Comparison of ENCODE assay signal across 9 mouse cellular contexts in genomic region chr8:70173320-70173719, GRCm38 (mm10). TPM values are rescaled to one million over a fixed set of nuclear protein-coding genes. Genes with fewer than 3 reads are reported as not detected.
DNase-seq lines count a peak whose midpoint lies in the region; ATAC-seq and TF ChIP-seq lines count a peak whose summit lies in the region.
"Had no signal": no experiment of that assay in that cellular context is flagged by ENCODE, and none has a peak within 500 bp of the region (broad histone marks: within the 10 kb centered on the region; RNA-seq: fewer than 3 reads in every experiment).

No protein-coding gene starts in this region.

- no peak overlapping the region for H3K9ac ChIP-seq in forebrain, embryonic 11.5 days (ENCODE audit: low read length)
- H3K9ac ChIP-seq in lung, embryonic 14.5 days, result no peak overlapping the region
- peak overlapping the region; percentile 86; the same call in 1 of the 2 replicates for H3K9ac ChIP-seq in intestine, embryonic 16.5 days (ENCODE audit: low read depth, low read length)

- H3K4me1 ChIP-seq in forebrain, embryonic 10.5 days, result peaks cover 29% of the 10 kb centered on the region
- H3K4me1 ChIP-seq in forebrain, embryonic 11.5 days (replicated peaks; ENCODE audit: control insufficient read depth, insufficient read depth, low read length), result 0 out of 2 replicates have a peak, but pooled peaks cover 5% of the 10 kb centered on the region
- H3K4me1 ChIP-seq in lung, embryonic 14.5 days (ENCODE audit: insufficient read depth), result 0 out of 2 replicates have a peak, but pooled peaks cover 6% of the 10 kb centered on the region
- H3K4me1 ChIP-seq in intestine, embryonic 16.5 days (ENCODE audit: control insufficient read depth, insufficient read depth, low read length), result peaks cover 16% of the 10 kb centered on the region

- no peaks in the 10 kb centered on the region for H3K27me3 ChIP-seq in forebrain, embryonic 10.5 days (ENCODE audit: poor library complexity, severe bottlenecking)
- no peaks in the 10 kb centered on the region for H3K27me3 ChIP-seq in forebrain, embryonic 11.5 days (ENCODE audit: control insufficient read depth, insufficient read depth, low read length)
- H3K27me3 ChIP-seq in lung, embryonic 14.5 days (ENCODE audit: insufficient read depth, low read length), result no peaks in the 10 kb centered on the region
- H3K27me3 ChIP-seq in intestine, embryonic 16.5 days (replicated peaks; ENCODE audit: control insufficient read depth, insufficient read depth, low read length), result no peaks in the 10 kb centered on the region
- H3K27me3 ChIP-seq in myocyte (ENCODE audit: control insufficient read depth, insufficient read depth, insufficient read length), result no peaks in the 10 kb centered on the region

- H3K79me2 ChIP-seq in myocyte (ENCODE audit: control insufficient read depth, insufficient read depth), result peaks cover 16% of the 10 kb centered on the region

- no peak for TF ChIP-seq POLR2A in myocyte (IDR thresholded peaks at IDR 0.05; ENCODE audit: insufficient read length, low read depth)

- no peak overlapping the region for H3K27ac ChIP-seq in forebrain, embryonic 10.5 days
- no peak overlapping the region for H3K27ac ChIP-seq in forebrain, embryonic 11.5 days (ENCODE audit: low read depth, low read length)
- no peak overlapping the region for H3K27ac ChIP-seq in lung, embryonic 14.5 days (ENCODE audit: low read depth)
- no peak overlapping the region for H3K27ac ChIP-seq in intestine, embryonic 16.5 days (ENCODE audit: low read length)

- no peak overlapping the region for H3ac ChIP-seq in myocyte (ENCODE audit: control insufficient read depth, insufficient read length)

- 89% methylated on average over 5 of the region's 5 CpGs for WGBS in forebrain, embryonic 10.5 days
- 89% methylated on average over 5 of the region's 5 CpGs for WGBS in forebrain, embryonic 11.5 days
- 81% methylated on average over 5 of the region's 5 CpGs for WGBS in lung, embryonic 14.5 days
- WGBS in intestine, embryonic 16.5 days, result 67% methylated on average over 5 of the region's 5 CpGs

- peaks cover 35% of the 10 kb centered on the region for H3K36me3 ChIP-seq in forebrain, embryonic 10.5 days (replicated peaks)
- H3K36me3 ChIP-seq in forebrain, embryonic 11.5 days (ENCODE audit: control insufficient read depth, insufficient read depth, low read length), result no peaks in the 10 kb centered on the region; the same call in 1 of the 2 replicates
- H3K36me3 ChIP-seq in lung, embryonic 14.5 days (ENCODE audit: insufficient read depth), result peaks cover 24% of the 10 kb centered on the region
- 0 out of 2 replicates have a peak, but pooled peaks cover 5% of the 10 kb centered on the region for H3K36me3 ChIP-seq in intestine, embryonic 16.5 days (ENCODE audit: control insufficient read depth, insufficient read depth, low read length)
- no peaks in the 10 kb centered on the region for H3K36me3 ChIP-seq in myocyte (ENCODE audit: control insufficient read depth, insufficient read depth)

- intact Hi-C loops in left cerebral cortex, postnatal 14 days (cut with DNase I), result no loop called here

- no peak for DNase-seq in forebrain, embryonic 10.5 days (ENCODE audit: extremely low spot score, low spot score)
- no peak for DNase-seq in forebrain, embryonic 11.5 days (ENCODE audit: low spot score)
- DNase-seq in lung, embryonic 14.5 days, result no peak
- no peak for DNase-seq in lung, adult 18-20 months
- no peak for DNase-seq in cerebellum, postnatal 4 days (ENCODE audit: low spot score in 2 of 2)
- DNase-seq in left cerebral cortex, postnatal 14 days (ENCODE audit: low spot score in 2 of 2), result no peak
- DNase-seq: kidney, adult 9 months had no signal

- TF ChIP-seq CTCF in lung, embryonic 14.5 days (IDR thresholded peaks at IDR 0.05; ENCODE audit: low read depth), result no peak

- no peaks in the 10 kb centered on the region for H3K9me3 ChIP-seq in forebrain, embryonic 10.5 days
- no peaks in the 10 kb centered on the region for H3K9me3 ChIP-seq in forebrain, embryonic 11.5 days (ENCODE audit: control insufficient read depth, low read length)
- H3K9me3 ChIP-seq in lung, embryonic 14.5 days (ENCODE audit: low read depth, low read length), result no peaks in the 10 kb centered on the region
- H3K9me3 ChIP-seq in intestine, embryonic 16.5 days (ENCODE audit: control insufficient read depth, low read length), result no peaks in the 10 kb centered on the region

- no peak overlapping the region; the same call in 1 of the 2 replicates for H3K4me2 ChIP-seq in forebrain, embryonic 11.5 days (ENCODE audit: low read depth, low read length, severe bottlenecking)
- H3K4me2 ChIP-seq in lung, embryonic 14.5 days, result peak overlapping the region; percentile 63
- peak overlapping the region; percentile 52 for H3K4me2 ChIP-seq in intestine, embryonic 16.5 days (ENCODE audit: low read depth, low read length)
- peak overlapping the region; percentile 79 for H3K4me2 ChIP-seq in myocyte (ENCODE audit: low read depth)

- peak overlapping the region; percentile 65; the same call in 1 of the 2 replicates for H3K4me3 ChIP-seq in forebrain, embryonic 10.5 days
- no peak overlapping the region for H3K4me3 ChIP-seq in forebrain, embryonic 11.5 days (ENCODE audit: low read depth, low read length)
- no peak overlapping the region; the same call in 1 of the 2 replicates for H3K4me3 ChIP-seq in lung, embryonic 14.5 days (ENCODE audit: low read depth, low read length)
- H3K4me3 ChIP-seq in intestine, embryonic 16.5 days (ENCODE audit: low read length), result 0 out of 2 replicates have a peak overlapping the region, but pooled peaks have one; percentile 83
- H3K4me3 ChIP-seq in myocyte, result peak overlapping the region; percentile 49

- ATAC-seq in forebrain, embryonic 11.5 days (replicated peaks; ENCODE audit: low FRiP score), result no peak
- no peak for ATAC-seq in lung, embryonic 14.5 days (ENCODE audit: insufficient read depth)
- no peak for ATAC-seq in intestine, embryonic 16.5 days

TF ChIP-seq in myocyte, 11 proteins besides CTCF, POLR2A, EP300 and RAD21:
- TF ChIP-seq MYOG (IDR thresholded peaks at IDR 0.05; ENCODE audit: control insufficient read depth in 1 of 3, insufficient read depth in 1 of 3, insufficient read length in 2 of 3, low read depth in 2 of 3), result no peak
- TF ChIP-seq SRF (IDR thresholded peaks at IDR 0.05; ENCODE audit: control insufficient read depth, insufficient read length, low read depth), result no peak
- no peak for TF ChIP-seq USF1 (IDR thresholded peaks at IDR 0.05; ENCODE audit: low read depth)
- no peak for TF ChIP-seq MAX (IDR thresholded peaks at IDR 0.05; ENCODE audit: low read depth)
- TF ChIP-seq POLR2AphosphoS2 (IDR thresholded peaks at IDR 0.05; ENCODE audit: insufficient read length, low read depth), result no peak
- TF ChIP-seq TCF12 (IDR thresholded peaks at IDR 0.05; ENCODE audit: insufficient read depth, poor library complexity, severe bottlenecking), result no peak
- no peak for TF ChIP-seq CEBPB (IDR thresholded peaks at IDR 0.05; ENCODE audit: insufficient read depth, poor library complexity, severe bottlenecking)
- TF ChIP-seq E2F4 (IDR thresholded peaks at IDR 0.05; ENCODE audit: insufficient read depth), result no peak

RNA-seq across cellular contexts. Expression of gene Tmem161a, which starts 1.2 kb away (rescaled TPM):
- polyA plus RNA-seq in forebrain, embryonic 10.5 days (2016; fragmentation: Nextera tagmentation; extraction: Ambion mirVana), result 68.8 and 70.2 TPM in 2 replicates
- 42.5 and 45.1 TPM in 2 replicates for polyA plus RNA-seq in forebrain, embryonic 11.5 days (2014; fragmentation: Nextera tagmentation; extraction: Ambion mirVana)
- 49.1 and 50.5 TPM in 2 replicates for polyA plus RNA-seq in lung, embryonic 14.5 days (2014; fragmentation: Nextera tagmentation; extraction: Ambion mirVana)
- polyA plus RNA-seq in intestine, embryonic 16.5 days (2015; fragmentation: Nextera tagmentation; extraction: Ambion mirVana), result 66.9 and 67.7 TPM in 2 replicates
- polyA plus RNA-seq in myocyte (2012; fragmentation: generic; extraction: Trizol), result 132 TPM
- 10 to 100 TPM; 51.3 to 53.2 TPM for total RNA-seq in left cerebral cortex, postnatal 14 days (2021)

RNA-seq across cellular contexts. Expression of gene Mef2b, which starts 33.8 kb away (rescaled TPM):
- 0.71 and 0.74 TPM in 2 replicates for polyA plus RNA-seq in forebrain, embryonic 10.5 days (2016; fragmentation: Nextera tagmentation; extraction: Ambion mirVana)
- 0.67 and 1.1 TPM in 2 replicates for polyA plus RNA-seq in forebrain, embryonic 11.5 days (2014; fragmentation: Nextera tagmentation; extraction: Ambion mirVana)
- 0.26 and 0.28 TPM in 2 replicates for polyA plus RNA-seq in lung, embryonic 14.5 days (2014; fragmentation: Nextera tagmentation; extraction: Ambion mirVana)
- polyA plus RNA-seq in intestine, embryonic 16.5 days (2015; fragmentation: Nextera tagmentation; extraction: Ambion mirVana), result 0.11 and 0.23 TPM in 2 replicates
- 0.85 TPM for polyA plus RNA-seq in myocyte (2012; fragmentation: generic; extraction: Trizol)
- total RNA-seq in left cerebral cortex, postnatal 14 days (2021), result not detected

RNA-seq across cellular contexts. Expression of gene Borcs8, which starts 34.0 kb away (rescaled TPM):
- 38.5 and 41.6 TPM in 2 replicates for polyA plus RNA-seq in forebrain, embryonic 10.5 days (2016; fragmentation: Nextera tagmentation; extraction: Ambion mirVana)
- 40.5 and 41.9 TPM in 2 replicates for polyA plus RNA-seq in forebrain, embryonic 11.5 days (2014; fragmentation: Nextera tagmentation; extraction: Ambion mirVana)
- 42.5 and 45.7 TPM in 2 replicates for polyA plus RNA-seq in lung, embryonic 14.5 days (2014; fragmentation: Nextera tagmentation; extraction: Ambion mirVana)
- polyA plus RNA-seq in intestine, embryonic 16.5 days (2015; fragmentation: Nextera tagmentation; extraction: Ambion mirVana), result 38.4 and 42.4 TPM in 2 replicates
- 53.0 TPM for polyA plus RNA-seq in myocyte (2012; fragmentation: generic; extraction: Trizol)
- 10 to 100 TPM; 44.3 to 48.7 TPM for total RNA-seq in left cerebral cortex, postnatal 14 days (2021)

RNA-seq across cellular contexts. Expression of gene Rfxank, which starts 34.4 kb away (rescaled TPM):
- polyA plus RNA-seq in forebrain, embryonic 10.5 days (2016; fragmentation: Nextera tagmentation; extraction: Ambion mirVana), result 17.1 and 19.2 TPM in 2 replicates
- 15.2 and 17.6 TPM in 2 replicates for polyA plus RNA-seq in forebrain, embryonic 11.5 days (2014; fragmentation: Nextera tagmentation; extraction: Ambion mirVana)
- 17.3 TPM in 2 replicates for polyA plus RNA-seq in lung, embryonic 14.5 days (2014; fragmentation: Nextera tagmentation; extraction: Ambion mirVana)
- 12.6 and 15.3 TPM in 2 replicates for polyA plus RNA-seq in intestine, embryonic 16.5 days (2015; fragmentation: Nextera tagmentation; extraction: Ambion mirVana)
- 11.2 TPM for polyA plus RNA-seq in myocyte (2012; fragmentation: generic; extraction: Trizol)
- 1 to 10 TPM; 9.2 to 9.6 TPM for total RNA-seq in left cerebral cortex, postnatal 14 days (2021)

RNA-seq across cellular contexts. Expression of gene Slc25a42, which starts 38.8 kb away (rescaled TPM):
- polyA plus RNA-seq in forebrain, embryonic 10.5 days (2016; fragmentation: Nextera tagmentation; extraction: Ambion mirVana), result 2.2 and 2.6 TPM in 2 replicates
- polyA plus RNA-seq in forebrain, embryonic 11.5 days (2014; fragmentation: Nextera tagmentation; extraction: Ambion mirVana), result 1.9 and 2.5 TPM in 2 replicates
- polyA plus RNA-seq in lung, embryonic 14.5 days (2014; fragmentation: Nextera tagmentation; extraction: Ambion mirVana), result 2.9 and 3.2 TPM in 2 replicates
- 7.6 and 10.5 TPM in 2 replicates for polyA plus RNA-seq in intestine, embryonic 16.5 days (2015; fragmentation: Nextera tagmentation; extraction: Ambion mirVana)
- polyA plus RNA-seq in myocyte (2012; fragmentation: generic; extraction: Trizol), result 2.6 TPM
- total RNA-seq in left cerebral cortex, postnatal 14 days (2021), result 10 to 100 TPM; 32.7 to 34.5 TPM

Comparison
In these comparisons a context has a peak if more than half of its experiments do, and no peak if none do; other contexts are left out.
1. H3K4me3 ChIP-seq: peak in forebrain, embryonic 10.5 days (single experiment), intestine, embryonic 16.5 days (single experiment) and myocyte (single experiment); none in forebrain, embryonic 11.5 days (single experiment) and lung, embryonic 14.5 days (single experiment).